Mouse (Mus musculus) small intestine, adult 2 months (tissue): Measurements from ENCODE around the gene Taf1d. TPM values are rescaled to one million over a fixed set of nuclear protein-coding genes. Genes with fewer than 3 reads are reported as not detected.

Experiments
- H3K27ac ChIP-seq: fragments of 200-500 bp; 2 replicates; pipeline ENCODE4 v1.5.1; 2012; ENCODE audit warnings: low read depth, low read length, control low read depth, inconsistent platforms; ENCODE audit not compliant: insufficient read depth
- H3K27me3 ChIP-seq: fragments of 200-500 bp; 2 replicates; pipeline ENCODE4 v1.6.1; 2012; ENCODE audit warnings: mild to moderate bottlenecking, moderate library complexity, low read length, inconsistent platforms; ENCODE audit not compliant: control insufficient read depth, insufficient read depth
- H3K36me3 ChIP-seq: fragments of 200-500 bp; 2 replicates; pipeline ENCODE4 v1.6.1; 2012; ENCODE audit warnings: mild to moderate bottlenecking, low read length, control low read depth, inconsistent platforms; ENCODE audit not compliant: control insufficient read depth, insufficient read depth
- H3K4me1 ChIP-seq: fragments of 200-500 bp; 2 replicates; pipeline ENCODE4 v1.6.1; 2012; ENCODE audit warnings: low read length, inconsistent platforms, mixed read lengths; ENCODE audit not compliant: control insufficient read depth, insufficient read depth, insufficient read length
- H3K4me3 ChIP-seq: fragments of 200-500 bp; 2 replicates; pipeline ENCODE4 v1.5.1; 2012; ENCODE audit warnings: low read depth, mild to moderate bottlenecking, control low read depth, inconsistent platforms, low read length, moderate library complexity
- CTCF ChIP-seq: fragments of 200-500 bp; IDR thresholded peaks from 2 replicates; pipeline ENCODE4 v1.5.1; 2012; ENCODE audit warnings: low read depth, mild to moderate bottlenecking, control low read depth, inconsistent platforms, low read length, moderate library complexity, mixed read lengths; ENCODE audit not compliant: insufficient replicate concordance, insufficient read length; ENCODE audit errors: extremely low read depth
- POLR2A ChIP-seq: fragments of 200-500 bp; IDR thresholded peaks from 2 replicates; pipeline ENCODE4 v1.6.1; 2012; ENCODE audit warnings: low read depth, mild to moderate bottlenecking, control low read depth, inconsistent platforms, low read length, moderate library complexity
- WGBS: fragments of 180-500 bp; shearing (Covaris S2); methylation state at CpG from one replicate; pipeline ENCODE4 v1.1.7; 2018; 5-methylcytosine and 5-hydroxymethylcytosine counted together
- polyA plus RNA-seq: library from polyadenylated mRNA; depleted of rRNA; stranded (reverse); fragments of >200 nt; gene quantifications from 2 replicates; pipeline ENCODE4 v1.2.3, GENCODE M21; 2012

The Taf1d gene
- polyA plus RNA-seq, 1 experiment, result 3.9 TPM

GRCm38 (mm10) chr9:15279139-15279648, 26.8 kb upstream of the Taf1d start:
- H3K27ac ChIP-seq, result peak overlapping the region; percentile 77
- WGBS, result 5% methylated on average over 19 of the region's 19 CpGs
- H3K36me3 ChIP-seq, result peaks cover 15% of the 10 kb centered on the region
- H3K27me3 ChIP-seq, result no peaks in the 10 kb centered on the region
- no peak for TF ChIP-seq CTCF
- TF ChIP-seq POLR2A, result no peak
- H3K4me3 ChIP-seq, result peak overlapping the region; percentile 77
- H3K4me1 ChIP-seq, result peaks cover 6% of the 10 kb centered on the region; the same call in 1 of the 2 replicates

GRCm38 (mm10) chr9:15279649-15280490, 26.1 kb upstream of the Taf1d start, which contains the start of gene Med17:
Med17 (minus strand) TSS chr9:15279931.
- peaks cover 13% of the 10 kb centered on the region for H3K36me3 ChIP-seq
- WGBS, result under 1% methylated on average over 57 of the region's 57 CpGs

DNA sequence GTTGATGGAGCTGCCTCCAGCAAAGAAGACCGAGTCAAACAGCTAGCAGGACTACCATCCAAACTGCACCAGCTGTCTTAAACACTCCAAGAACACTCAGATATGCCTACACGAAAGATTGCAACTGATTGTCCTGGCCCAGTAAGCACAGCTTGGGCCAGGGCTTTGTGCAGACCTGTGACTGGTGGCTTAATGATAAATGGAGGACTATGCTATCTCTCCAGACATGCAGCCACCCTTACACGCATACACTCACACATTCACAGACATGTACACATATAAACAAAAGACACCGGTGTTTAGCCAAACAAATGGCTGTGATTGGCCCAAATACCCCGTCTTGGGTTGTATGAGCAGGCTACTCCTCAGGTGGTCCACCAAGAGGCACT, 25.5 kb upstream of the Taf1d start:
- Histone ChIP-seq H3K27me3 (no peaks in the 10 kb centered on the region), H3K27ac (0 out of 2 replicates have a peak overlapping the region, but pooled peaks have one; percentile 13), H3K4me3 (peak overlapping the region; percentile 77; the same call in 1 of the 2 replicates), H3K4me1 (peaks cover 6% of the 10 kb centered on the region; the same call in 1 of the 2 replicates), H3K36me3 (peaks cover 9% of the 10 kb centered on the region)
- TF ChIP-seq POLR2A (no peak), CTCF (no peak)
- 35% methylated on average over 5 of the region's 5 CpGs for WGBS

More at GRCm38 (mm10) chr9:15279649-15280490, 26.1 kb upstream of the Taf1d start, which contains the start of gene Med17:
- no peaks in the 10 kb centered on the region for H3K27me3 ChIP-seq
- H3K4me1 ChIP-seq, result peaks cover 6% of the 10 kb centered on the region; the same call in 1 of the 2 replicates
- peak within 1 kb of the TSS; percentile 77 for H3K27ac ChIP-seq
- H3K4me3 ChIP-seq, result peak within 1 kb of the TSS; percentile 77
- TF ChIP-seq CTCF (no peak), POLR2A (peak; percentile 80)

DNA sequence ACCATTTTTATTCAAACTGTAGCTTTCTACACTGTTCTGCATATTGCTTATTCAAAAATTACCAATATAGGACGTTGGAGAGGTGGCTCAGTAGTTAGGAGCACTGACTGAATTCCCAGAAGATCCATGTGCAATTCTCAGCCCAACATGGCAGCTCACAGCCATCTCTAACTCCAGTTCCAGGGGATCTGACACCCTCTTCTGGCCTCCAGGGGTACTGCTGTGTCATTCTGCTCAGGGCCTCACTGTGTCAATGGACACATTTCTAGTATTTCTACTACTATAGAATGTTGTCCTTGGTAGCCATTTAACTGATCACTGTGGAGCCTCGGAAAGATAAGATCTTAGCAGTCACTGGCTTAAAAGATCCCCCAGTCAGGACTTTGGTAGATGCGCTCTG, 20.6 kb upstream of the Taf1d start:
- no peak overlapping the region for H3K27ac ChIP-seq
- H3K4me1 ChIP-seq, result peaks cover 4% of the 10 kb centered on the region; the same call in 1 of the 2 replicates
- no peak overlapping the region for H3K4me3 ChIP-seq
- TF ChIP-seq POLR2A (no peak), CTCF (peak; percentile 48; the same call in 1 of the 2 replicates)
- no peaks in the 10 kb centered on the region for H3K27me3 ChIP-seq
- WGBS, result 88% methylated on average over 3 of the region's 3 CpGs
- peaks cover 35% of the 10 kb centered on the region for H3K36me3 ChIP-seq

DNA sequence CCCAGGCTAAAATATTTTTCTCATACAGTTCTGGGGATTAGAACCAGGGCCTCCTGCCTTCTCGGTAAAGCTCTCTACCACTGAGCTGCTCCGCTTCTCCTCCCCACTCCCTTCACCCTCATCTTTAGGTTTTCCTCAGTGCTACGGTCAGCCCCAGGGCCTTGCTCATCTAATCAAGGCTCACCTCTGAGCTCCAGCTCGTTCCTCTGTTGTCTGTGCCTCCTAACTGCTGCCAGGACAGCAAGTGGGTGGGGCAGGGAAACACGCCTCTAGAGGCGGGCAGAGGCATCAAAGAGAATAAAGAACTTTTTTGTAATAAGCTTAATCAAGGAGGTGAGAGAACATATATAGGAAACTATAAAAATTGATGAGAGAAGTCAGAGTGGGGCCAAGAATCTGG, 18.2 kb upstream of the Taf1d start:
- H3K27me3 ChIP-seq, result no peaks in the 10 kb centered on the region

GRCm38 (mm10) chr9:15288402-15288801, 17.6 kb upstream of the Taf1d start:
- TF ChIP-seq POLR2A (no peak), CTCF (no peak)
- no peak overlapping the region for H3K4me3 ChIP-seq
- WGBS, result 85% methylated on average over 3 of the region's 3 CpGs
- no peaks in the 10 kb centered on the region for H3K27me3 ChIP-seq
- H3K4me1 ChIP-seq, result no peaks in the 10 kb centered on the region
- H3K27ac ChIP-seq, result no peak overlapping the region
- H3K36me3 ChIP-seq, result peaks cover 53% of the 10 kb centered on the region

More for the DNA sequence above, 18.2 kb upstream of the Taf1d start:
- peaks cover 47% of the 10 kb centered on the region for H3K36me3 ChIP-seq
- no peak for TF ChIP-seq POLR2A
- no peak for TF ChIP-seq CTCF
- WGBS, result 56% methylated on average over 6 of the region's 6 CpGs
- H3K4me1 ChIP-seq, result no peaks in the 10 kb centered on the region
- H3K27ac ChIP-seq, result no peak overlapping the region
- no peak overlapping the region for H3K4me3 ChIP-seq

DNA sequence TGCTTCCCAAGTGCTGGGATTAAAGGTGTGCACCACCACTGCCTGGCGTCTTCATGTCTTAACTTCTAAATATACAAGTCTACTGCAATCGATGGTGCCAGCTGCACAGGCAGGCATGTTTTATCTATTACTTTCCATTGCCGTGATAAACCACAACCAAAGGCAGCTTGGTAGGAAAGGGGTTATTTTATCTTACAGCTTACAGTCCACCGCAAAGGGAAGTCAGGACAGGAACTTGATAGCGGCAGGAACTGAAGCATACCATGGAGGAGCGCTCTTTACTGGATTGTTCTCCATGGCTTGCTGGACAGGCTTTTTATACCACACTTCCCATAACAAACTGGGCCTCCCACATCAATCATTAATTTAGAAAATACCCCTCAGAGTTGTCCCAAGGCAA, 16.8 kb upstream of the Taf1d start:
- WGBS, result 82% methylated on average over 6 of the region's 6 CpGs
- Histone ChIP-seq H3K27me3 (no peaks in the 10 kb centered on the region), H3K27ac (no peak overlapping the region), H3K4me1 (no peaks in the 10 kb centered on the region), H3K4me3 (no peak overlapping the region), H3K36me3 (peaks cover 54% of the 10 kb centered on the region)
- TF ChIP-seq CTCF (no peak), POLR2A (no peak)

DNA sequence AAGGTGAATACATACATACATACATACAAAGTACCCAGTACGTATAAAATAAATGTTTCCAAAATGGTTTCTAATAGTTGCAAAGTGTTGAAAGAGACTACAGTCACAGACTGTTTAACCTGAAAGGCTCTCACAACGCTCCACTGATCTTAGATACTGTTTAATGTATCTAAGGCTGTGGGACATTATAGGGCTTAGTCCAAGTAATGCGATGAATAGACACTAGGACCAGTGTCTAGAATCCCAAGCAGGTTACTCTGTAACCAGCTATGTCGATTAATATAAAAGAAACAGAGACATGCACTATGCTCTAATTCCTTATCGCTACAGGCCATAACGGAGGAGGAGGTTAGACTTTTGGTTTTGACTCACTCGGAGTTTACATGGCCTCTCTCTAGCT, 8.9 kb upstream of the Taf1d start:
- Histone ChIP-seq H3K4me3 (no peak overlapping the region), H3K27ac (no peak overlapping the region), H3K27me3 (no peaks in the 10 kb centered on the region), H3K4me1 (no peaks in the 10 kb centered on the region), H3K36me3 (peaks cover 27% of the 10 kb centered on the region)
- WGBS, result 56% methylated on average over 7 of the region's 7 CpGs
- TF ChIP-seq POLR2A (no peak), CTCF (no peak)
